Mouse (Mus musculus) kidney, postnatal 36 days (tissue): ENCODE measurements around the gene Akap13.

Source experiments
- DNase-seq, 2 experiments: peaks; one replicate each; pipeline ENCODE4 v3.0.0; 2021 to 2022; ENCODE audit warnings: mixed read lengths in 2 of 2

The Akap13 gene

GRCm38 (mm10) chr7:75561134-75561533, 105.8 kb downstream of the Akap13 start:
- no peak for DNase-seq

- no peak for DNase-seq
Measured at GRCm38 (mm10) chr7:75568276-75568675, 112.9 kb downstream of the Akap13 start.

- peak in 1 of 2 experiments; percentile 39 for DNase-seq
Measured at GRCm38 (mm10) chr7:75568883-75569282, 113.5 kb downstream of the Akap13 start.

DNA sequence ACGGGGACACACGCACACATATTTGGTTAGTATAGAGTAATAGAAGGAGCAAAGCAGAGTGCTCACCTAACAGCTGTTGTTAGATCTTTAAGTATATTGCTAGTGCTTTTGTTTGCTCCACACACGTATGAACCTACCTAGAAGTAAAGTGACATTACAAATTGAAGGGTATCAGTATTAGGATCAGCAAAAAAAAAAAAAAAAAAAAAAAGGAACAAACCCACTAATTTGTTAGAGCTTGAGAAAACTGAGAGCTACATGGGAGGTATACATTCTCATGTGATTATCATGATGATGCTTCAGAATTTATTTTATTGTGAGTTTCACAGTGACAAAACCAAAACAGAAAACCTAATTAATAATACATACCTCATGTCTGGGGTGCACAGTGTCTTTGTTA, 114.9 kb downstream of the Akap13 start:
- no peak for DNase-seq

DNA sequence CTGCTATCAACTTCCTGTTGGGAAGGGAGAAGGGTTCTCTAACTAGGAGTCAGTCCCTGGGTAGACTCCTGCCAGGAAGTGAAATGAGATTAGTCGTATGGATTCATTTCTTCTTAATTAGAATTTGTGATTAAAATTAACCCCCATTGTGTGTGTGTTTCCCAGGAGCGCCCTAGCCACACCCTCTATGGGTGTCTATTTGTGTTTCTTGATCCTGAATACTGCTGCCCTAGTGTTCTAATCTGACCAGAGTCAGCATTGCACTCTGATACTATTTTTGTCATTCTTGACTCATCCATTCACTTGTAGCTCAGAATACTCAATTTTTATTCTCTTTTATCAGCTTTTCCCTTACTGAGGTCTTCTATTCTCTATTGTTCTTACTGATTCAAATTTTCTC, 115.7 kb downstream of the Akap13 start:
- DNase-seq, result no peak

DNA sequence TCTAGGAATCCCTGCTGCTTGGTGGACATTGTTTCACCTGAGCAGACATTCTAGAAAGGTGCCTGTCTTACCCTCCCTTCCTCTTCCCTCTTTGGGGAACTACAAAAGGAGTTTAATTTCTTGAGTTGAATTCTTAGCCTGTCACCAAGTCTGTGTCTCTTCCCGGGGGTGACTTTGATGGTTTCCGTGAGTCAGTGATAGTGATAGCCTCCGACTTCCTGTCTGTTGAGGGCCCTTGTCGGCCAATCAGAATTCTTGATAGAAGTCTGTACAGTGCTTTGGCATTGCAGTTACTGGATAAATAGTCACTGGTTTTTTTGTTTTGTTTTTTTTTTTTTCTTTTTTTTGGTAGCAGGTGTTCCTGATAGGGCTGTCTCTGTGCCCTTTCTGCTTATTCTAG, 116.8 kb downstream of the Akap13 start:
- DNase-seq, result no peak

- peak; percentile 23 to 67 for DNase-seq
Measured at GRCm38 (mm10) chr7:75575120-75575649, 119.9 kb downstream of the Akap13 start.

DNA sequence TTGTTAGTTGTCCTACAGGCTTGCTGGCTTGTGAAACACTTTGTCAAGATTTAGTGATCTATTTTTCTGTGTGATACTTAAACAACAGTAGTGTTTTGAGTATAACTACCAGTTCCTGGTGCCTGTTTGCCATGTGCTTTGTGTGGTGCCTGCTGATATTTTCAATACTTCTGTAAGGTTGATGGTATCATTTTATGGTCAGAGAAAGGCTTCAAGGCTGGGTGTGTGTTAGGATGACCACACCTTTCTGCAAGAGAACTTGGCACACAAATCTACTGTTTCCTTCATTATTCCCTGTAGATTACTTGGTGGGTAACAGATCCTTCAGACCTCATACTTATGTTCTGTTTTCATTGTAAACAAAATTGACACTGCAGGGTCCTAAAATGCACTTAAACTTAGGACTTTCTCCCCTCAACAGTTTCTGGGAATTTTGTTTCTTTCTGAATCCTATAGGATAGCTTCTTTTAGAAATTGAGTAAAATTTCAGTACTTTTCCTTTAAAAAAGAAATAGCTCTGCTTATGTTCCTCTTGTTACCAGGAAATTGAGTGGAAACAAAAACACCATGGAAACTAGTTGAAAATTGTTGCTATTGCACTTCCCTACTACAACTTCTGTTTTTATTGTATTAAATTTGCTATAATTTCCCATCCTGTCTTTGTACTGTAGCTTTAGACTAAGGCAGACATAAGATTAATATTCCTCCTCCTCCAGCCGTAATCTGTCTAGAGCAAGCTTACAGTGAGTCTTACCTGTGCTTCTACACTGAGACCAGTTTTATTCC, 120.7 kb downstream of the Akap13 start:
- no peak for DNase-seq

- DNase-seq, result no peak
Measured at GRCm38 (mm10) chr7:75576851-75577250, 121.5 kb downstream of the Akap13 start.

- peak; percentile 34 to 41 for DNase-seq
Measured at GRCm38 (mm10) chr7:75577353-75577752, 122.0 kb downstream of the Akap13 start.

DNA sequence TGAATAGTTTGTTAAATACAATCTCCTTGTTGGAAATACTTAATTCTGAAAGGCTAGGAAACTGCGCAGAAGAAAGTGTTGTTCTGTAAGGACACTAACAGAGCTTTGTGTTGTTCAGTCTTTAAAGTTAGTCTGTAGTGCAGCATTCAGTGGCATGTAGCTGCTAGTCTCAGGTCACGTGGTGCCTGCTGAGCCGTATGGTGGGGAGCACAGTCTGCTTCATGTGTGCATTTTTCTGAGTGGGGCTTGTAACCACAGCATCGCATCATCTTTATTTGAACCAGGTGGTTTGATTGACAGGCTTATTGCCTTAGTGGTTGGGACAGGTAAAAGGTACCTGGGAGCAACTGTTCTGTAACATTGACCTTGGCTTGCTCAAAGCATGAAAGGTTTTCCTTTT, 123.3 kb downstream of the Akap13 start:
- no peak for DNase-seq

DNA sequence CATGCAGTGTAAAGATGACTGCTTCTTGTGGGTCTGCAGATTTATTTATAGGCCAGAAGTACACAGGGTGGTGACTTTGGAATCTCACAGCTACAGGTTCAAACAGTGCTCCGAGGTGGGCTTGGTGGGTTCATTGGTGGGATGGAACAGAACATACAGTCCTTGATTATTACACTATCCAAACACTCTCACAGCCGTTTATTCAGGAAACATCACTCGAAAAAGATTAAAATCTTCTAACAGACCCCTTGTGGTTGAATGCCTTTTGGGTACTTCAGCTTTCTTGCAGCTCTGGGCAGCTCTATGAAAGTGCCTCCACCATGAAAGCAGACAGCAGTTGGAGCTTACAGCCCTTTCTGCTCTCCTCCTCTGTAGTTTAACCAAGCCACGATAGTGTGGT, 126.8 kb downstream of the Akap13 start:
- no peak for DNase-seq

DNA sequence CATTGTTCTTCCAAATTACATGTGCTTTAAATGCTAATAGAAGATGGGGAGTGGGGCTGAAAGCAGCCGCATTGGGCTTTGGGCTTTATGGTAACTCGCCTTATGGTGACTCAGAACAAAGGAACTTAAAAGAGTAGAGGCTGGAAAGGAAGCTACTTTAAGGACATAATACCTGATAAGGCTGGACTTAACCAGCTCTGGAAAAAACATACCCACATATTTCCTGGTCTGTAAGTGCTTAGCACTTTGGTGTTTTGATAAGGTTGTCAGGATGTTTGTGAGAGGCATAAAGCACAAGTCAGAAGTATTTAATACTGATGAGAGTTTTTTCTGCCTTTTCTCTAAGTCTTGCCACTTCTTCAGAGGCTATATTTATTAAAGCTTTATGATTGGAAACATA, 128.8 kb downstream of the Akap13 start:
- no peak for DNase-seq

- no peak for DNase-seq
Measured at GRCm38 (mm10) chr7:75585409-75585808, 130.1 kb downstream of the Akap13 start.

GRCm38 (mm10) chr7:75586113-75586512, 130.8 kb downstream of the Akap13 start:
- peak in 1 of 2 experiments; percentile 13 for DNase-seq

GRCm38 (mm10) chr7:75587727-75588126, 132.4 kb downstream of the Akap13 start:
- DNase-seq, result peak; percentile 29 to 30

DNA sequence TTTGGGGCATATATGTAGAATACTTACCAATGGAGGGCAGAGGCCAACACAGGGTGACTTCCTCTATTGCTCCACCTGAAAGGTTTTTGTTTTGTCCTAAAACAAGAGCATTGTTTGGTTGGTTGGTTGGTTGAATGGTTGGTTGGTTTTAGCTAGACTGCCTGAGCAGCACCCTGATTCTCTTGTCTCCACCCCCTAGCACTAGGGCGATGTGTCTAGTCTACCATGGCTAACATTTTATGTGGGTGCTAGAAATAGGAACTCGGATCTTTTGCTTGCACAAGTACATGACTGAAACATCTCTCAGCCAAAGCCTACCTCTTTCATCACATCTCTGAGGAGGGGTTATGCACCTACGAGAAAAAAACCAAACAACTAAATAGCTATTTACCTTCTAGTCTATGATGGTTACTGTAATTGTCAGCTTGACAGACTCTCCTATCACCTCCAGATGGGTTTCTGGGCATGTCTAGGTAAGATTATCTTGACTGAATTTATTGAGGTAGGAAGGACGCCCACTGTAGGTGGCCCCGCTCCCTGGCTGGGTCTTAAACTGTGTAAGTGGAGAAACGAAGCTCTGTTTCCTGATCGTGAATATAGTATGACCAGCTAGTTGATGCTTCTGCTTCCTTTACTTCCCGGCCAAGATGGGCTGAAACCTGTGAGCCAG, 134.1 kb downstream of the Akap13 start:
- DNase-seq, result no peak

- DNase-seq, result no peak
Measured at GRCm38 (mm10) chr7:75591961-75592360, 136.6 kb downstream of the Akap13 start.

GRCm38 (mm10) chr7:75594801-75595200, 139.5 kb downstream of the Akap13 start:
- peak; percentile 17 to 44 for DNase-seq

GRCm38 (mm10) chr7:75595268-75595667, 139.9 kb downstream of the Akap13 start:
- DNase-seq, result no peak

DNA sequence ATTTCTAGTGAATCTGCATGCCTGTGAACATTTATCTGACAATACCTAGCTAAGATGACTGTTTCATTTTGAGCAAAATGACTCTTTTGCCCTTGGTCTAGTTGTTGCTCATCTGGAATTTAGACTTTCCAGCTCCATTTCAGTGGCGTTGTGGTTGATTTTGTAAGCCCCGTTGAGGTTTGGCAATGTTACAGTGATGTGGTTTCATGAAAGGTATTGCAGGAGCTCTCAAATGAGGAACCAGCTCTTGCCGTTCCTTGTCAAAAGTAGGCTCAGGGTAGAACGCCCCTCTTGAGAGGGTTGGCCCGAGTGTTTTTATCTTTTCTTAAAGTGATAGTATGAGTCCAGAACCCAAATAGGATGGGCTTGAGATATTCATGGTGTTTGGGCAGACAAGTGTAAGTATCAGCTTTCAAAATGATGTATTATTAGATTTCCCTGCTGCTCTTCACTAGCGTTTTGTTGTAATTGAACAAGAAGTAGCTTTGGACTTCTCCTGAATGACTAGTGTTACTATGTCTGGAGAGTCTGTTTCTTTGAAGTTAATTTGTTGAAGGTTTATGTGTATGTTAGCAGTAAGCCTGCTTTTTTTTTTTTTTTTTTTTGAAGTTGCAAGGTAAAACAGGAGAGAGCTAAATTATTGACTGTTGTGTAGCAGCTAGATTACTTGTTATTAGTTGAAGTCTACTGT, 140.9 kb downstream of the Akap13 start:
- DNase-seq, result no peak

DNA sequence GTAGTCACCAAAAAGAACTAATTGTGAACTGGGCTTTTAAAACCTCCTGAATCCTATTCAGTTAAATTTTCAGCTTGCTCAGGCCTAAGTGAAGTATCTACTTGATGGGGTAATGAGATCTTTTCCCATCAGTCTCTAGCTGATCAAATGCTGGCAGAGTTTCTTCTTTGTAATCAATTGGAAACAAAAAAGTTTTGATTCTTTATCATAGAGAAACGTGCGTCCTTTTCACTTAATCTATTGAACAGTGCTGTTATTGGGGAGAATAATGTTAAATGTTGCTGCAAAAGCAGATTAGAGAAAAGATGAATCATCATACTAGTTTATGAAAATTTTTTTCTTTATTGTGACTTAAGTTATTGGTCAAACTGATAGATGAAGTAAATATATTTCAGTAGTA, 142.5 kb downstream of the Akap13 start:
- no peak for DNase-seq

GRCm38 (mm10) chr7:75600360-75601075, 145.2 kb downstream of the Akap13 start:
- no peak for DNase-seq
